Comparison of ENCODE assay signal across 10 mouse cellular contexts in the genomic region with DNA sequence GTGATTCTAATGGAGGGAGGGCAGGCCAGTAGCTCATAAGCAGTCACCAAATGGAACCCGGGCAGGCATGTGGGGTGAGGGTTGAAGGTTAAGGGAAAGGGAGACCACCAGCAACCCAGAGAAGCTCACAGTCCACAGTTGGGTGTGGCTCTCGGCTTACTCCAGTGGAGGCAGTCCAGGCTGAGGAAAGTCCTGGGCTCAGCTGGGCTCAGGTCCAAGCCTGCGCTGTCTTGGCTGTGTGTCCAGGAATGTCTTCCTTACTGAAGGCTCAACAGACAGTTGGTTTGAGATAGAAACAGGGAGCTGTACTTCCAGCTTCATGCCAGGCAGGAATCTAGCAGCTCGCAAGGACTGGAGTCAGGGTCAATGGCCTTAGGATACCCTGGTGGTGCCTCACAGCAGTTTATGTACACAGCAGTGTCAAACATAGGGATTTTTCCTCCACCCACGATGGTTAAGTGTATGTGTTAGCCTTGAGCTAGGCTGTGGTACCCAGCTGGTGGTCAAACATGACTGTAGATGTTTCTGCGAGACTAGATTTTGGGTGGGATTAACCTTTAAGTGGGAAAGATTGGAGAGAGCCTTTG.
A peak's percentile ranks its signal among the peaks of the same experiment; 100 is the strongest.
DNase-seq lines count a peak whose midpoint lies in the region; ATAC-seq lines count a peak whose summit lies in the region.
"Had no signal": no experiment of that assay in that cellular context is flagged by ENCODE, and none has a peak within 500 bp of the region (broad histone marks: within the 10 kb centered on the region; RNA-seq: fewer than 3 reads in every experiment).

No protein-coding gene starts in this region.

- DNase-seq in liver: peak; percentile 23
- no peak for DNase-seq in liver, embryonic 11.5 days (ENCODE audit: low spot score)
- DNase-seq in heart, embryonic 10.5 days (ENCODE audit: low spot score): no peak
- peak; percentile 69 for DNase-seq in kidney, postnatal 14 days
- DNase-seq in thymus, postnatal 10 days (ENCODE audit: low spot score in 2 of 2): no peak

- no peak for ATAC-seq in liver, embryonic 11.5 days (replicated peaks; ENCODE audit: low FRiP score)
- ATAC-seq in stomach, embryonic 16.5 days (ENCODE audit: insufficient read depth, low FRiP score): peak; percentile 71
- no peak for ATAC-seq in midbrain, embryonic 15.5 days (replicated peaks)
- no peak for ATAC-seq in megakaryocyte progenitor cell, adult 5-6 weeks (replicated peaks; ENCODE audit: poor library complexity)
- ATAC-seq: Patski had no signal

- H3K9ac ChIP-seq in liver, embryonic 11.5 days (ENCODE audit: low read depth, low read length): no peak overlapping the region
- no peak overlapping the region for H3K9ac ChIP-seq in stomach, embryonic 16.5 days (ENCODE audit: low read length)
- H3K9ac ChIP-seq in midbrain, embryonic 15.5 days: no peak overlapping the region

- no peaks in the 10 kb centered on the region for H3K27me3 ChIP-seq in liver, embryonic 11.5 days (replicated peaks; ENCODE audit: control insufficient read depth, insufficient read depth, low read length)
- H3K27me3 ChIP-seq in heart, embryonic 10.5 days (ENCODE audit: insufficient read depth, poor library complexity, severe bottlenecking): no peaks in the 10 kb centered on the region; the same call in 1 of the 2 replicates
- H3K27me3 ChIP-seq in stomach, embryonic 16.5 days (ENCODE audit: control insufficient read depth, insufficient read depth, low read length): no peaks in the 10 kb centered on the region
- no peaks in the 10 kb centered on the region for H3K27me3 ChIP-seq in midbrain, embryonic 15.5 days (replicated peaks)
- H3K27me3 ChIP-seq: Patski had no signal

- H3K4me2 ChIP-seq in liver, embryonic 11.5 days: no peak overlapping the region
- H3K4me2 ChIP-seq in stomach, embryonic 16.5 days (ENCODE audit: low read depth, low read length): no peak overlapping the region
- H3K4me2 ChIP-seq in midbrain, embryonic 15.5 days: no peak overlapping the region

- WGBS in liver, embryonic 11.5 days: 75% methylated on average over 6 of the region's 6 CpGs
- WGBS in heart, embryonic 10.5 days: 70% methylated on average over 6 of the region's 6 CpGs
- WGBS in stomach, embryonic 16.5 days: 53% methylated on average over 6 of the region's 6 CpGs
- WGBS in midbrain, embryonic 15.5 days: 78% methylated on average over 6 of the region's 6 CpGs

- no peak overlapping the region for H3K27ac ChIP-seq in liver, embryonic 11.5 days (ENCODE audit: low read depth, low read length)
- H3K27ac ChIP-seq in heart, embryonic 10.5 days: 0 out of 2 replicates have a peak overlapping the region, but pooled peaks have one; percentile 19
- H3K27ac ChIP-seq in stomach, embryonic 16.5 days (ENCODE audit: low read length): no peak overlapping the region
- no peak overlapping the region for H3K27ac ChIP-seq in midbrain, embryonic 15.5 days
- H3K27ac ChIP-seq: kidney, postnatal 0 days had no signal

- H3K4me3 ChIP-seq in liver, embryonic 11.5 days (ENCODE audit: low read depth, low read length): no peak overlapping the region
- H3K4me3 ChIP-seq in heart, embryonic 10.5 days: no peak overlapping the region
- H3K4me3 ChIP-seq in stomach, embryonic 16.5 days (replicated peaks; ENCODE audit: low read length): no peak overlapping the region
- no peak overlapping the region for H3K4me3 ChIP-seq in midbrain, embryonic 15.5 days

- no peaks in the 10 kb centered on the region for H3K36me3 ChIP-seq in liver, embryonic 11.5 days (ENCODE audit: control insufficient read depth, insufficient read depth, low read length)
- H3K36me3 ChIP-seq in heart, embryonic 10.5 days: no peaks in the 10 kb centered on the region
- H3K36me3 ChIP-seq in stomach, embryonic 16.5 days (ENCODE audit: control insufficient read depth, insufficient read depth, low read length): no peaks in the 10 kb centered on the region
- no peaks in the 10 kb centered on the region for H3K36me3 ChIP-seq in midbrain, embryonic 15.5 days (replicated peaks)

- H3K4me1 ChIP-seq in liver, embryonic 11.5 days (replicated peaks; ENCODE audit: control insufficient read depth, insufficient read depth, low read length): no peaks in the 10 kb centered on the region
- H3K4me1 ChIP-seq in heart, embryonic 10.5 days: peaks cover 32% of the 10 kb centered on the region
- no peaks in the 10 kb centered on the region for H3K4me1 ChIP-seq in stomach, embryonic 16.5 days (ENCODE audit: control insufficient read depth, insufficient read depth, low read length)
- peaks cover 14% of the 10 kb centered on the region for H3K4me1 ChIP-seq in midbrain, embryonic 15.5 days

- H3K9me3 ChIP-seq in liver, embryonic 11.5 days (ENCODE audit: control insufficient read depth, low read length): no peaks in the 10 kb centered on the region
- H3K9me3 ChIP-seq in heart, embryonic 10.5 days: no peaks in the 10 kb centered on the region
- no peaks in the 10 kb centered on the region for H3K9me3 ChIP-seq in stomach, embryonic 16.5 days (replicated peaks; ENCODE audit: control insufficient read depth, low read length)
- no peaks in the 10 kb centered on the region for H3K9me3 ChIP-seq in midbrain, embryonic 15.5 days

Comparison
In these comparisons a context has a peak if more than half of its experiments do, and no peak if none do; other contexts are left out.
1. DNase-seq: peak in liver (single experiment) and kidney, postnatal 14 days (single experiment); none in liver, embryonic 11.5 days (single experiment), heart, embryonic 10.5 days (single experiment) and thymus, postnatal 10 days (0 of 2).